Mouse (Mus musculus) olfactory bulb, adult 2 months (tissue): ENCODE results near the gene Zcchc18.

Source experiments
- CTCF ChIP-seq: fragments of 200-500 bp; IDR thresholded peaks from 2 replicates; pipeline ENCODE4 v1.5.1; 2012; ENCODE audit warnings: low read depth, mild to moderate bottlenecking, low read length, moderate library complexity; ENCODE audit not compliant: insufficient read depth
- POLR2A ChIP-seq: fragments of 200-500 bp; IDR thresholded peaks from 2 replicates; pipeline ENCODE4 v1.6.1; 2012; ENCODE audit warnings: mild to moderate bottlenecking, low read depth, low read length, moderate library complexity; ENCODE audit not compliant: insufficient read depth

DNA sequence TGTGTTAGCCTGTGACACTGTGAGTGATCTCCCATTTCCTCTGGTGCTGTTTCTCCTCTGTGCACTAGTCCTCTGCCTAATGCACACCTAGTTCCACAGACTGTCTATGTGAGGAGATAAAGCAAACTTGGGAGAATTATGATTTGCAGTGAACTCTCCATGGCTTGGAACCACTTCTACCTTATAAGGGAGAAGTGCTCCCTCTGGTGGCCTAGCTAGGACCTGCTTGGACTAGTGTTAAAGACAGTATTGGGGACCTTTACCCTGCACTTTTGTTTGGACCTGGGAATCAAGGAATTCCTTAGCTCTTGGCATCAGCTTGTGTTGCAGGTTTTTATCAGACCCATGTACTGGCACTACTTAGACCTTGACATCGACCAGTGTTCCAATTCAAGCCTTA lies 26.4 kb downstream of the Zcchc18 start:
- no peak for TF ChIP-seq CTCF
- no peak for TF ChIP-seq POLR2A
